13 mouse cellular contexts compared by ENCODE assay signal in genomic region chr7:126280696-126281095, GRCm38 (mm10). TPM values are rescaled to one million over a fixed set of nuclear protein-coding genes. Genes with fewer than 3 reads are reported as not detected.
DNase-seq lines count a peak whose midpoint lies in the region; ATAC-seq and TF ChIP-seq lines count a peak whose summit lies in the region.
"Had no signal": no experiment of that assay in that cellular context is flagged by ENCODE, and none has a peak within 500 bp of the region (broad histone marks: within the 10 kb centered on the region; RNA-seq: fewer than 3 reads in every experiment).

No protein-coding gene starts in this region.

- H3K4me2 ChIP-seq in kidney, embryonic 16.5 days (replicated peaks; ENCODE audit: low read depth, low read length) = no peak overlapping the region
- H3K4me2 ChIP-seq in CH12.LX (ENCODE audit: insufficient read depth, low read depth, poor library complexity, severe bottlenecking) = no peak overlapping the region
- H3K4me2 ChIP-seq: hindbrain, embryonic 15.5 days; liver, embryonic 13.5 days; midbrain, embryonic 12.5 days had no signal

- TF ChIP-seq POLR2A in CH12.LX (IDR thresholded peaks at IDR 0.05; ENCODE audit: low read depth, low read length) = no peak

- in situ Hi-C loops in CH12.LX (cut with MboI; ENCODE audit: low pct_ligation_motif_present, low pct_unique_long_range_greater_than_20kb, low sequenced_read_pairs) = no loop called here

- no peak for TF ChIP-seq EP300 in CH12.LX (IDR thresholded peaks at IDR 0.05; ENCODE audit: low read length)

- no peaks in the 10 kb centered on the region for H3K79me2 ChIP-seq in CH12.LX (replicated peaks; ENCODE audit: control insufficient read depth, extremely low read depth, insufficient read depth, poor library complexity, severe bottlenecking)

- no peak for TF ChIP-seq CTCF in CH12.LX (conservative IDR thresholded peaks at IDR 0.05 in 1 of 2, IDR thresholded peaks at IDR 0.05 in 1 of 2; ENCODE audit: low read depth in 2 of 2, low read length in 2 of 2)

- no peaks in the 10 kb centered on the region for H3K27me3 ChIP-seq in kidney, embryonic 16.5 days (ENCODE audit: insufficient read depth, low read length)
- no peaks in the 10 kb centered on the region for H3K27me3 ChIP-seq in CH12.LX (replicated peaks)
- H3K27me3 ChIP-seq: hindbrain, embryonic 15.5 days; midbrain, embryonic 12.5 days had no signal

- no peak overlapping the region for H3K9ac ChIP-seq in kidney, embryonic 16.5 days (replicated peaks; ENCODE audit: low read length)
- no peak overlapping the region for H3K9ac ChIP-seq in CH12.LX (ENCODE audit: insufficient read depth, low read depth)
- H3K9ac ChIP-seq: hindbrain, embryonic 15.5 days; liver, embryonic 13.5 days; midbrain, embryonic 12.5 days had no signal

- no peak for TF ChIP-seq RAD21 in CH12.LX (IDR thresholded peaks at IDR 0.05; ENCODE audit: low read depth, low read length)

- no peak overlapping the region for H3K4me3 ChIP-seq in kidney, embryonic 16.5 days (ENCODE audit: low read length)
- no peak overlapping the region for H3K4me3 ChIP-seq in CH12.LX (replicated peaks in 1 of 3; ENCODE audit: low read depth in 2 of 3, low read length in 2 of 3, poor library complexity in 1 of 3)
- H3K4me3 ChIP-seq: hindbrain, embryonic 15.5 days; liver, embryonic 13.5 days; midbrain, embryonic 12.5 days had no signal

- WGBS in kidney, embryonic 16.5 days = 56% methylated on average over 6 of the region's 6 CpGs

- H3K4me1 ChIP-seq in kidney, embryonic 16.5 days (ENCODE audit: insufficient read depth, low read length) = peaks cover 35% of the 10 kb centered on the region
- peaks cover 48 to 87% of the 10 kb centered on the region in 2 experiments for H3K4me1 ChIP-seq in CH12.LX (ENCODE audit: control insufficient read depth in 1 of 2, insufficient read depth in 2 of 2)

- ATAC-seq in kidney, embryonic 16.5 days (ENCODE audit: low FRiP score, low TSS enrichment) = no peak

- peak; percentile 56 to 81 for DNase-seq in adrenal gland, adult (ENCODE audit: inconsistent age in 2 of 2, low spot score in 1 of 2)
- no peak for DNase-seq in adrenal gland, adult 8-10 months
- peak; percentile 33 for DNase-seq in kidney, postnatal 14 days
- no peak for DNase-seq in CH12.LX (ENCODE audit: extremely low read depth)
- peak; percentile 29 to 48 for DNase-seq in gastrocnemius, adult 8-10 months (ENCODE audit: low spot score in 2 of 2)
- no peak for DNase-seq in frontal cortex, adult 2 months (ENCODE audit: extremely low spot score in 1 of 2, low spot score in 1 of 2)
- no peak for DNase-seq in thymus, postnatal 10 days (ENCODE audit: low spot score in 2 of 2)
- DNase-seq: cerebellum, adult 11 months; liver, embryonic 13.5 days; spleen, adult 18-20 months had no signal

- H3K27ac ChIP-seq in kidney, embryonic 16.5 days (ENCODE audit: low read length) = no peak overlapping the region
- no peak overlapping the region for H3K27ac ChIP-seq in CH12.LX (ENCODE audit: insufficient read depth, low read depth)
- H3K27ac ChIP-seq: hindbrain, embryonic 15.5 days; liver, embryonic 13.5 days; midbrain, embryonic 12.5 days had no signal

- dilution Hi-C loops in CH12.LX (cut with MboI; ENCODE audit: extremely low pct_ligation_motif_present, extremely low pct_unique_long_range_greater_than_20kb, low sequenced_read_pairs) = no loop called here

- H3K9me3 ChIP-seq in kidney, embryonic 16.5 days (ENCODE audit: low read length) = no peaks in the 10 kb centered on the region
- H3K9me3 ChIP-seq in CH12.LX (replicated peaks; ENCODE audit: low read length) = no peaks in the 10 kb centered on the region
- H3K9me3 ChIP-seq: hindbrain, embryonic 15.5 days; liver, embryonic 13.5 days; midbrain, embryonic 12.5 days had no signal

- H3K36me3 ChIP-seq in kidney, embryonic 16.5 days (ENCODE audit: insufficient read depth, low read length) = no peaks in the 10 kb centered on the region
- peaks cover 0 to 2% of the 10 kb centered on the region in 2 experiments for H3K36me3 ChIP-seq in CH12.LX (replicated peaks in 1 of 2; ENCODE audit: control insufficient read depth in 1 of 2, insufficient read depth in 1 of 2, low read length in 1 of 2)
- H3K36me3 ChIP-seq: liver, embryonic 13.5 days had no signal

TF ChIP-seq in CH12.LX, 34 proteins besides CTCF, POLR2A, EP300 and RAD21:
- no peak for TF ChIP-seq MAFK (IDR thresholded peaks at IDR 0.05; ENCODE audit: insufficient replicate concordance, low read length)
- TF ChIP-seq USF1 (IDR thresholded peaks at IDR 0.05; ENCODE audit: low read depth, low read length) = no peak
- peak; percentile 63 for TF ChIP-seq SIN3A (IDR thresholded peaks at IDR 0.05; ENCODE audit: low read length)
- no peak for TF ChIP-seq KAT2A (IDR thresholded peaks at IDR 0.05; ENCODE audit: insufficient replicate concordance, low read length)

RNA-seq across cellular contexts. Expression of gene Sbk1, which starts 8.3 kb away (rescaled TPM):
- total RNA-seq in adrenal gland, adult 8-10 months (2022) = 100 to 1,000 TPM in 2 of 4 experiments, 10 to 100 TPM in 2; 32.4 to 142 (median 75.6) TPM
- polyA plus RNA-seq in kidney, embryonic 16.5 days (2015; fragmentation: Nextera tagmentation; extraction: Ambion mirVana) = 25.9 and 29.7 TPM in 2 replicates
- total RNA-seq in CH12.LX (2012; rRNA removed) (4.5 and 4.7 TPM in 2 replicates), CH12.LX (2014; rRNA removed) (1.6 and 2.1 TPM in 2 replicates)
- 3.4 and 4.2 TPM in 2 replicates for polyA plus RNA-seq in CH12.LX (2012; ENCODE audit: insufficient read length, low read depth)
- 10 to 100 TPM; 13.0 to 18.8 (median 16.8) TPM for total RNA-seq in gastrocnemius, adult 8-10 months (2022)
- 54.4 and 56.0 TPM in 2 replicates for polyA plus RNA-seq in frontal cortex, adult 2 months (2012; rRNA removed)

Comparison
In these comparisons a context has a peak if more than half of its experiments do, and no peak if none do; other contexts are left out.
1. DNase-seq: peak in adrenal gland, adult (2 of 2), kidney, postnatal 14 days (single experiment) and gastrocnemius, adult 8-10 months (2 of 2); none in adrenal gland, adult 8-10 months (single experiment), CH12.LX (single experiment), frontal cortex, adult 2 months (0 of 2) and thymus, postnatal 10 days (0 of 2).